Comparison of ENCODE assay signal across 11 mouse cellular contexts in genomic region chr2:161090200-161090599, GRCm38 (mm10). TPM values are rescaled to one million over a fixed set of nuclear protein-coding genes. Genes with fewer than 3 reads are reported as not detected.
DNase-seq lines count a peak whose midpoint lies in the region; ATAC-seq and TF ChIP-seq lines count a peak whose summit lies in the region.
"Had no signal": no experiment of that assay in that cellular context is flagged by ENCODE, and none has a peak within 500 bp of the region (broad histone marks: within the 10 kb centered on the region; RNA-seq: fewer than 3 reads in every experiment).

No protein-coding gene starts in this region.

- H3K27ac ChIP-seq in forebrain, postnatal 0 days (ENCODE audit: low read depth, low read length): no peak overlapping the region
- H3K27ac ChIP-seq in forebrain, embryonic 11.5 days (ENCODE audit: low read depth, low read length): no peak overlapping the region
- H3K27ac ChIP-seq in midbrain, postnatal 0 days (ENCODE audit: low read depth, low read length): no peak overlapping the region
- H3K27ac ChIP-seq in midbrain, embryonic 11.5 days (ENCODE audit: low read depth, low read length): no peak overlapping the region
- H3K27ac ChIP-seq in stomach, embryonic 14.5 days (ENCODE audit: low read length): no peak overlapping the region
- H3K27ac ChIP-seq in forebrain, embryonic 16.5 days (ENCODE audit: low read length): no peak overlapping the region
- H3K27ac ChIP-seq: embryonic facial prominence, embryonic 15.5 days; midbrain, embryonic 15.5 days had no signal

- H3K4me1 ChIP-seq in forebrain, postnatal 0 days (ENCODE audit: insufficient read depth): no peaks in the 10 kb centered on the region
- no peaks in the 10 kb centered on the region for H3K4me1 ChIP-seq in forebrain, embryonic 11.5 days (replicated peaks; ENCODE audit: control insufficient read depth, insufficient read depth, low read length)
- H3K4me1 ChIP-seq in midbrain, postnatal 0 days (ENCODE audit: insufficient read depth, low read length): no peaks in the 10 kb centered on the region
- no peaks in the 10 kb centered on the region for H3K4me1 ChIP-seq in midbrain, embryonic 11.5 days (ENCODE audit: control insufficient read depth, insufficient read depth, low read length)
- no peaks in the 10 kb centered on the region for H3K4me1 ChIP-seq in stomach, embryonic 14.5 days (ENCODE audit: control insufficient read depth, insufficient read depth, low read length)
- peaks cover 5% of the 10 kb centered on the region for H3K4me1 ChIP-seq in forebrain, embryonic 16.5 days (replicated peaks; ENCODE audit: control insufficient read depth, insufficient read depth, low read length)
- H3K4me1 ChIP-seq: embryonic facial prominence, embryonic 15.5 days had no signal

- H3K4me3 ChIP-seq in forebrain, postnatal 0 days (ENCODE audit: low read depth, low read length): no peak overlapping the region
- no peak overlapping the region for H3K4me3 ChIP-seq in forebrain, embryonic 11.5 days (ENCODE audit: low read depth, low read length)
- no peak overlapping the region for H3K4me3 ChIP-seq in midbrain, postnatal 0 days (ENCODE audit: low read depth, low read length)
- H3K4me3 ChIP-seq in midbrain, embryonic 11.5 days (ENCODE audit: low read depth, low read length): no peak overlapping the region
- H3K4me3 ChIP-seq in stomach, embryonic 14.5 days (ENCODE audit: low read depth, low read length): no peak overlapping the region
- no peak overlapping the region for H3K4me3 ChIP-seq in forebrain, embryonic 16.5 days (replicated peaks; ENCODE audit: low read length)
- H3K4me3 ChIP-seq: embryonic facial prominence, embryonic 15.5 days; midbrain, embryonic 15.5 days had no signal

- peak; percentile 32 for TF ChIP-seq CTCF in forebrain, postnatal 0 days (IDR thresholded peaks at IDR 0.05; ENCODE audit: low read depth)
- peak; percentile 51 for TF ChIP-seq CTCF in midbrain, postnatal 0 days (IDR thresholded peaks at IDR 0.05)

- WGBS in forebrain, postnatal 0 days: 66% methylated on average over 3 of the region's 3 CpGs
- WGBS in forebrain, embryonic 11.5 days: 67% methylated on average over 3 of the region's 3 CpGs
- WGBS in midbrain, postnatal 0 days: 69% methylated on average over 3 of the region's 3 CpGs
- WGBS in midbrain, embryonic 11.5 days: 71% methylated on average over 3 of the region's 3 CpGs
- WGBS in stomach, embryonic 14.5 days: 64% methylated on average over 3 of the region's 3 CpGs
- 60% methylated on average over 3 of the region's 3 CpGs for WGBS in forebrain, embryonic 16.5 days

- no peak overlapping the region for H3K4me2 ChIP-seq in forebrain, postnatal 0 days (ENCODE audit: low read depth)
- H3K4me2 ChIP-seq in forebrain, embryonic 11.5 days (ENCODE audit: low read depth, low read length, severe bottlenecking): no peak overlapping the region
- H3K4me2 ChIP-seq in midbrain, postnatal 0 days (ENCODE audit: low read depth, low read length, poor library complexity, severe bottlenecking): no peak overlapping the region
- no peak overlapping the region for H3K4me2 ChIP-seq in midbrain, embryonic 11.5 days
- H3K4me2 ChIP-seq in stomach, embryonic 14.5 days (replicated peaks; ENCODE audit: low read depth, low read length): no peak overlapping the region
- H3K4me2 ChIP-seq in forebrain, embryonic 16.5 days (ENCODE audit: low read length): no peak overlapping the region
- H3K4me2 ChIP-seq: embryonic facial prominence, embryonic 15.5 days; midbrain, embryonic 15.5 days had no signal

- no peak for DNase-seq in forebrain, postnatal 0 days
- DNase-seq in forebrain, embryonic 11.5 days (ENCODE audit: low spot score): no peak
- peak; percentile 62 for DNase-seq in midbrain, postnatal 0 days (ENCODE audit: low spot score)
- no peak for DNase-seq in midbrain, embryonic 11.5 days (ENCODE audit: low spot score, missing footprints)
- DNase-seq in induced T-regulatory cell, adult 2 months (ENCODE audit: low read depth): peak; percentile 72
- no peak for DNase-seq in heart, adult 11 months
- DNase-seq: kidney, postnatal 10 days had no signal

- no peak overlapping the region for H3K9ac ChIP-seq in forebrain, postnatal 0 days
- H3K9ac ChIP-seq in forebrain, embryonic 11.5 days (ENCODE audit: low read length): no peak overlapping the region
- no peak overlapping the region for H3K9ac ChIP-seq in midbrain, postnatal 0 days (replicated peaks; ENCODE audit: low read length, poor library complexity, severe bottlenecking)
- no peak overlapping the region for H3K9ac ChIP-seq in midbrain, embryonic 11.5 days (ENCODE audit: low read length)
- no peak overlapping the region for H3K9ac ChIP-seq in stomach, embryonic 14.5 days (replicated peaks; ENCODE audit: low read depth, low read length)
- H3K9ac ChIP-seq in forebrain, embryonic 16.5 days (replicated peaks; ENCODE audit: low read depth, low read length): no peak overlapping the region
- H3K9ac ChIP-seq: embryonic facial prominence, embryonic 15.5 days; midbrain, embryonic 15.5 days had no signal

- no peaks in the 10 kb centered on the region for H3K9me3 ChIP-seq in forebrain, postnatal 0 days (ENCODE audit: low read length)
- H3K9me3 ChIP-seq in forebrain, embryonic 11.5 days (ENCODE audit: control insufficient read depth, low read length): no peaks in the 10 kb centered on the region
- H3K9me3 ChIP-seq in midbrain, postnatal 0 days (ENCODE audit: low read length): no peaks in the 10 kb centered on the region
- no peaks in the 10 kb centered on the region for H3K9me3 ChIP-seq in midbrain, embryonic 11.5 days (ENCODE audit: control insufficient read depth, low read length)
- H3K9me3 ChIP-seq in stomach, embryonic 14.5 days (ENCODE audit: control insufficient read depth, low read depth, low read length): no peaks in the 10 kb centered on the region
- H3K9me3 ChIP-seq in forebrain, embryonic 16.5 days (ENCODE audit: control insufficient read depth, low read length): no peaks in the 10 kb centered on the region
- H3K9me3 ChIP-seq: embryonic facial prominence, embryonic 15.5 days; midbrain, embryonic 15.5 days had no signal

- ATAC-seq in forebrain, postnatal 0 days: no peak
- ATAC-seq in forebrain, embryonic 11.5 days (replicated peaks; ENCODE audit: low FRiP score): no peak
- ATAC-seq in midbrain, postnatal 0 days (ENCODE audit: low FRiP score): no peak
- no peak for ATAC-seq in midbrain, embryonic 11.5 days (ENCODE audit: low FRiP score)
- 0 out of 2 replicates have a peak, but pooled peaks have one; percentile 28 for ATAC-seq in stomach, embryonic 14.5 days (ENCODE audit: insufficient number of reproducible peaks, insufficient read depth, low FRiP score, low read depth)
- no peak for ATAC-seq in forebrain, embryonic 16.5 days
- ATAC-seq: midbrain, embryonic 15.5 days had no signal

- H3K36me3 ChIP-seq in forebrain, postnatal 0 days (ENCODE audit: insufficient read depth): no peaks in the 10 kb centered on the region
- H3K36me3 ChIP-seq in forebrain, embryonic 11.5 days (ENCODE audit: control insufficient read depth, insufficient read depth, low read length): no peaks in the 10 kb centered on the region
- H3K36me3 ChIP-seq in midbrain, postnatal 0 days (ENCODE audit: insufficient read depth, low read length): no peaks in the 10 kb centered on the region
- no peaks in the 10 kb centered on the region for H3K36me3 ChIP-seq in midbrain, embryonic 11.5 days (ENCODE audit: control insufficient read depth, insufficient read depth, low read length)
- H3K36me3 ChIP-seq in stomach, embryonic 14.5 days (ENCODE audit: control insufficient read depth, insufficient read depth, low read length): no peaks in the 10 kb centered on the region
- H3K36me3 ChIP-seq in forebrain, embryonic 16.5 days (ENCODE audit: control insufficient read depth, insufficient read depth): no peaks in the 10 kb centered on the region
- H3K36me3 ChIP-seq: embryonic facial prominence, embryonic 15.5 days; midbrain, embryonic 15.5 days had no signal

- no peaks in the 10 kb centered on the region for H3K27me3 ChIP-seq in forebrain, postnatal 0 days (ENCODE audit: insufficient read depth, low read length)
- no peaks in the 10 kb centered on the region for H3K27me3 ChIP-seq in forebrain, embryonic 11.5 days (ENCODE audit: control insufficient read depth, insufficient read depth, low read length)
- H3K27me3 ChIP-seq in midbrain, postnatal 0 days (ENCODE audit: insufficient read depth, low read length): no peaks in the 10 kb centered on the region
- H3K27me3 ChIP-seq in midbrain, embryonic 11.5 days (ENCODE audit: control insufficient read depth, insufficient read depth, low read length): no peaks in the 10 kb centered on the region
- no peaks in the 10 kb centered on the region for H3K27me3 ChIP-seq in stomach, embryonic 14.5 days (ENCODE audit: control insufficient read depth, insufficient read depth, low read length)
- no peaks in the 10 kb centered on the region for H3K27me3 ChIP-seq in forebrain, embryonic 16.5 days (replicated peaks; ENCODE audit: control insufficient read depth, insufficient read depth, low read length)
- H3K27me3 ChIP-seq: embryonic facial prominence, embryonic 15.5 days; midbrain, embryonic 15.5 days had no signal

RNA-seq across cellular contexts. Expression of gene Chd6, which starts 18.7 kb away (rescaled TPM):
- 48.0 and 61.0 TPM in 2 replicates for total RNA-seq in forebrain, postnatal 0 days (2014; rRNA removed)
- 11.0 and 20.7 TPM in 2 replicates for polyA plus RNA-seq in forebrain, postnatal 0 days (2015; fragmentation: Nextera tagmentation; extraction: Ambion mirVana)
- polyA plus RNA-seq in forebrain, embryonic 11.5 days (2014; fragmentation: Nextera tagmentation; extraction: Ambion mirVana): 39.8 and 45.2 TPM in 2 replicates
- total RNA-seq in midbrain, postnatal 0 days (2014; rRNA removed): 58.3 and 69.6 TPM in 2 replicates
- 23.5 and 26.6 TPM in 2 replicates for polyA plus RNA-seq in midbrain, postnatal 0 days (2015; fragmentation: Nextera tagmentation; extraction: Ambion mirVana)
- 34.4 and 38.0 TPM in 2 replicates for polyA plus RNA-seq in midbrain, embryonic 11.5 days (2014; fragmentation: Nextera tagmentation; extraction: Ambion mirVana)
- polyA plus RNA-seq in stomach, embryonic 14.5 days (2014; fragmentation: Nextera tagmentation; extraction: Ambion mirVana): 44.9 and 52.2 TPM in 2 replicates
- polyA plus RNA-seq in forebrain, embryonic 16.5 days (2015; fragmentation: Nextera tagmentation; extraction: Ambion mirVana): 33.5 and 37.0 TPM in 2 replicates

Comparison
In these comparisons a context has a peak if more than half of its experiments do, and no peak if none do; other contexts are left out.
1. DNase-seq: peak in midbrain, postnatal 0 days (single experiment) and induced T-regulatory cell, adult 2 months (single experiment); none in forebrain, postnatal 0 days (single experiment), forebrain, embryonic 11.5 days (single experiment), midbrain, embryonic 11.5 days (single experiment) and heart, adult 11 months (single experiment).